Mouse (Mus musculus): ENCODE measurements around the gene Arrdc2. TPM values are rescaled to one million over a fixed set of nuclear protein-coding genes. Genes with fewer than 3 reads are reported as not detected.
"Not testable (repeated sequence)": the region's sequence is repeated elsewhere in the genome, so short reads cannot be mapped to it uniquely, and the experiment has no call there.

The Arrdc2 gene
- polyA plus RNA-seq, 1 experiment from 2014 or later: 11.4 TPM

- DNase-seq (ENCODE audit: low spot score): peak; percentile 89
Observed at GRCm38 (mm10) chr8:70841147-70842072, 1.9 kb upstream of the Arrdc2 start.

- peak; percentile 15 for DNase-seq (ENCODE audit: low spot score)
Observed at GRCm38 (mm10) chr8:70840590-70840989, 1.1 kb upstream of the Arrdc2 start.

GRCm38 (mm10) chr8:70838654-70839407 is 689 bp downstream of the Arrdc2 start:
- DNase-seq (ENCODE audit: low spot score): no peak

GRCm38 (mm10) chr8:70836666-70837065 is 2.9 kb downstream of the Arrdc2 start:
- no peak for DNase-seq (ENCODE audit: low spot score)

- DNase-seq (ENCODE audit: low spot score): no peak
Observed at GRCm38 (mm10) chr8:70834071-70834470, 5.4 kb downstream of the Arrdc2 start.

- no peak for DNase-seq (ENCODE audit: low spot score)
Observed at GRCm38 (mm10) chr8:70833520-70833919, 6.0 kb downstream of the Arrdc2 start.

GRCm38 (mm10) chr8:70833018-70833482 is 6.5 kb downstream of the Arrdc2 start:
- DNase-seq (ENCODE audit: low spot score): peak; percentile 72

- no peak for DNase-seq (ENCODE audit: low spot score)
Observed at GRCm38 (mm10) chr8:70832371-70832770, 7.1 kb downstream of the Arrdc2 start.

- DNase-seq (ENCODE audit: low spot score): no peak
Observed at GRCm38 (mm10) chr8:70831517-70831916, 8.0 kb downstream of the Arrdc2 start.

GRCm38 (mm10) chr8:70827796-70828195 is 11.7 kb downstream of the Arrdc2 start:
- no peak for DNase-seq (ENCODE audit: low spot score)

- DNase-seq (ENCODE audit: low spot score): no peak
Observed at GRCm38 (mm10) chr8:70827010-70827409, 12.5 kb downstream of the Arrdc2 start.

GRCm38 (mm10) chr8:70825816-70826215 is 13.7 kb downstream of the Arrdc2 start:
- no peak for DNase-seq (ENCODE audit: low spot score)

GRCm38 (mm10) chr8:70823802-70824201 is 15.7 kb downstream of the Arrdc2 start:
- DNase-seq (ENCODE audit: low spot score): no peak

GRCm38 (mm10) chr8:70822594-70822993 is 16.9 kb downstream of the Arrdc2 start:
- not testable (repeated sequence) for DNase-seq (ENCODE audit: low spot score)

GRCm38 (mm10) chr8:70821992-70822391 is 17.5 kb downstream of the Arrdc2 start:
- DNase-seq (ENCODE audit: low spot score): no peak

GRCm38 (mm10) chr8:70821399-70821962 is 18.0 kb downstream of the Arrdc2 start:
- peak; percentile 72 for DNase-seq (ENCODE audit: low spot score)

- DNase-seq (ENCODE audit: low spot score): no peak
Observed at GRCm38 (mm10) chr8:70820101-70820935, 19.2 kb downstream of the Arrdc2 start.

- no peak for DNase-seq (ENCODE audit: low spot score)
Observed at GRCm38 (mm10) chr8:70816679-70817078, 22.8 kb downstream of the Arrdc2 start.

GRCm38 (mm10) chr8:70812885-70813284 is 26.6 kb downstream of the Arrdc2 start:
- no peak for DNase-seq (ENCODE audit: low spot score)

GRCm38 (mm10) chr8:70812055-70812454 is 27.5 kb downstream of the Arrdc2 start:
- no peak for DNase-seq (ENCODE audit: low spot score)

Data from thymus, postnatal 0 days (tissue).